Mouse (Mus musculus) olfactory bulb, adult 2 months (tissue): Measurements from ENCODE around the gene Ube2i.

Experiments used
- CTCF ChIP-seq: fragments of 200-500 bp; IDR thresholded peaks from 2 replicates; pipeline ENCODE4 v1.5.1; 2012; ENCODE audit warnings: low read depth, mild to moderate bottlenecking, low read length, moderate library complexity; ENCODE audit not compliant: insufficient read depth
- POLR2A ChIP-seq: fragments of 200-500 bp; IDR thresholded peaks from 2 replicates; pipeline ENCODE4 v1.6.1; 2012; ENCODE audit warnings: mild to moderate bottlenecking, low read depth, low read length, moderate library complexity; ENCODE audit not compliant: insufficient read depth

GRCm38 (mm10) chr17:25220746-25221145 is 53.7 kb downstream of the Ube2i start:
- TF ChIP-seq CTCF (no peak), POLR2A (no peak)
